Mouse (Mus musculus): Measurements from ENCODE around the gene Gm20458.

Gm20458 gene

GRCm38 (mm10) chr2:164453887-164454500 lies 6.8 kb upstream of the Gm20458 start:
- DNase-seq (ENCODE audit: low read depth) = no peak

- DNase-seq (ENCODE audit: low read depth) = no peak
Observed at GRCm38 (mm10) chr2:164454846-164455245, 5.9 kb upstream of the Gm20458 start.

- no peak for DNase-seq (ENCODE audit: low read depth)
Observed at GRCm38 (mm10) chr2:164455421-164456190, 5.2 kb upstream of the Gm20458 start.

- DNase-seq (ENCODE audit: low read depth) = no peak
Observed at GRCm38 (mm10) chr2:164456413-164456812, 4.4 kb upstream of the Gm20458 start.

DNA sequence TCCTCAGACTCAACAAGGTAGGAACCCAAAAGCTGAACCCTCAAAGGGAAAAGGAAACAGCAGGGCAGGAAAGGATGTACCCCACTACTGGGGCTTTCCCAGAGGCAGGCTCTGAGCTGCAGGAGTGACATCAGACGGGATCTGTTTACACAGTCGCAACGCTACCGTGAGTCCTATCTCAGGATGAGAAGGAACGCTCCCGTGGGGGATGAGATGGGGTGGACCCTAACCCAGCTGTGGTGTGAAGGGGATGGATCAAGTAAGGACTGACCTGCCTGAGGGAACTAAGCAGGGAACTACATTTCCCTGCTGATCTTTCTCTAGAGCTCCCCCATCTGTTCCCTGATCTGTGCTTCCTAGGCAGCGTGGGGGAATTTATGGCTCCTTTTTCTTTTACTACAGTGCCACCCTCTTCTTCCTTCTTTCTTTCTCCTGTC lies 3.9 kb upstream of the Gm20458 start, which contains the start of gene Sys1:
TSS of gene Sys1 (plus strand) at position 101 of the 437 bp plus-strand sequence.
- peak; percentile 81 for DNase-seq (ENCODE audit: low read depth)

DNA sequence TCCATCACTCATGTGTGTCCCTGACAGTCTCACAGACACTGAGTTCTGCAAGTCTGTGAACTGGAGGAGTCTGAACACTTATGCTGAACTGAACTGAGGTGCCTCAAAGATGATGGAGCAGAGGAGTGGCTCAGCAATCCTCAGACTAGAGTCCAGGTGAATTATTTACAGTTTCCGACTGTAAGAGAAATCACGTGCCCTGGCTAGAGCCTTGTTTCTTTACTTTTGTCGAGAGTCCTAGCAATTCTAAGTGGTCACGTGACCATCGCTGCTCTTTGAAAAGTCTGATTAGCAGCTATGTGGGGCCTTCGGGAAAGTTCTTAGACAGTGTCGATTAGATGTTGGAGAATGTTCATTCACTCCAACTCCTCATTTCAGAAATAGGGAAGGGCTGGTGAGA lies 2.8 kb upstream of the Gm20458 start:
- DNase-seq (ENCODE audit: low read depth) = peak; percentile 35

- DNase-seq (ENCODE audit: low read depth) = no peak
Observed at GRCm38 (mm10) chr2:164458535-164458934, 2.2 kb upstream of the Gm20458 start.

DNA sequence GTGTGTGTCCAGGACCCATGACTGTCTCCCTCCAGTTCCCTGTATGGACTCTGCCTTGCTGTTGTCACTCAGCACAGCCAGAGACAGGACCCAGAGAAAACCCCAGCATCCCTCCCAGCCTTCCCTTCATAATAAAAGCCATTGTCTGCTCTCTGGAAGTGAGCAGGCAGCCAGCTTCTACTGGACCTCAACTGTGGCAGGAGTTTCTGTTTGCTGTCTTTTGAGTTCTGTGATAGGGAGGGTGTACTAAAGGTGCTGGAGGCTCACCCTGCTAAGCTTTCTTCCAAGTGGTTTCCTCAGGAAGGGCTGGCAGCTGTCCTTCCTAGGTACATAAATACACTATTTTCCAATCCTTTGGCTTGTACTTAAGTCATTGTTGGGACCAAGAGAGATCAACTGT lies 4.4 kb downstream of the Gm20458 start:
- DNase-seq (ENCODE audit: low read depth) = no peak

- no peak for DNase-seq (ENCODE audit: low read depth)
Observed at GRCm38 (mm10) chr2:164466787-164467186, 6.0 kb downstream of the Gm20458 start.

GRCm38 (mm10) chr2:164470254-164470653 lies 9.5 kb downstream of the Gm20458 start:
- peak; percentile 84 for DNase-seq (ENCODE audit: low read depth)

- DNase-seq (ENCODE audit: low read depth) = no peak
Observed at GRCm38 (mm10) chr2:164473624-164474023, 12.9 kb downstream of the Gm20458 start, which contains the start of gene Trp53tg5. TSS of gene Trp53tg5 (minus strand) at chr2:164473724.

DNA sequence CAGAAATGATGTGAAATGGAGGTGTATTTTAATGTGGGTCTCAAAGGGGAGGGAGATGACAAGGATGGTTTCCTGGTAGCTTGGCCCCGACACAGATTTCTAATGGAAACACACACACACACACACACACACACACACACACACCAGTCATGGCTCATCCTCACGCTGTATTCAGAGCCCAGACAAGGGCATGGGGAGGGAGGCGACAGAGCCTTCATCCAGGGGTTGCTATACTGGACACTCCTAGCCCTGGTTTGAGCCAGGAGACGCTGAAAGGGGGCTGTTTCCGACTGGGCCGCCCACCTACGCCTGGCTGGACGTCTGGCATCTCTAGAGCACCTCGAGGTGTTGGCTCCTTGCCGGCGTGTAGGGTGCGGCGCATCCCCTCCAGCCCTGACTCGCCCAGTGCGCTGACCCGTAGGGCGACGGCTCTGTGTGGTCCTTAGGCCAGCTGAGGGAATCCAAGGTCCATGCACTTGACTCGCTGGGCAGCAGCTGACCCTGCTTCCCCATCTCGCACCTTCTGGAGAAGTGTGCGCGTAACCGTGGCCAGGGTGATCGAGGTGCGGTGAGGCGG lies 25.0 kb downstream of the Gm20458 start, which contains the start of gene Dbndd2:
TSS of gene Dbndd2 (plus strand) at position 426 of the 577 bp plus-strand sequence.
- no peak for DNase-seq (ENCODE audit: low read depth)

GRCm38 (mm10) chr2:164486258-164487114 lies 25.7 kb downstream of the Gm20458 start:
- DNase-seq (ENCODE audit: low read depth) = peak; percentile 55

DNA sequence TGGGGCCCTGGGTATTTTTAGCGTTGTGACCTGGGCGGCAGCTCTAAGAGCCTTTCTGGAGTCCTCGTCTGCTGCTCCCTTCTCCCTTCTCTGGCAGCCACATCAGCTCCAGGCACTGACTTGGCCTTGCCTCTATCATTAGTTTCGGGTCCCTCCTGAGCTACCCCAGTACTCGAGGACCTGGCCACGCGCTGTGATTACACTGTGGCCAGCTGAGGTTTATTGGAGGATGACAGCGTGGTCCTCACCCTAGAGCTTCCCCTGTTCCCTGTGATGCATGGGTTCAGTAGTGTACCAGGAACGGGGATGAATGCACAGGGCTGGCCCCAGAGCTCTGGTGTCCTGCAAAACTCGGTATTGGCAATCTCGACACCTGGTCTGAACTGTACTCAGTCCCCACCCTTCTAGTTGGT lies 26.4 kb downstream of the Gm20458 start:
- DNase-seq (ENCODE audit: low read depth) = peak; percentile 16

GRCm38 (mm10) chr2:164487812-164488211 lies 27.0 kb downstream of the Gm20458 start:
- no peak for DNase-seq (ENCODE audit: low read depth)

GRCm38 (mm10) chr2:164494126-164494525 lies 33.4 kb downstream of the Gm20458 start:
- no peak for DNase-seq (ENCODE audit: low read depth)

DNA sequence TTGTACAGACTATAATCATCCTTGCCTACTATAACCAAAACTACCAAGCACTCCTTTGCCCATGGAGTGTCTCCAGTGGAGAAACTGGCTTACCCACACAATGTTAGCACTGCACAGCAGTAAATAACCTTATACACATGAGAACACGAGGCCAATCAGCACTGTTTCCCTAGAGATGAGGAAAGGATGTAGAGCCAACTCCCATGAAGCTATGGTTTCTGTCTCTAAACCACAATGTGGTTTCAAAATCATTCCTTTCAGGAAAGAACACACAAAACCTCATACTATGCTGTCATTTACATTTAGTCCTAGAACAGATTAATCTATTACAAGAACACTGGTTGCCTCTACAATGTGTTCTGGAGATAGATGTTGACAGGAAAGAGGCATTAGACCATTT lies 35.6 kb downstream of the Gm20458 start:
- DNase-seq (ENCODE audit: low read depth) = peak; percentile 25

DNA sequence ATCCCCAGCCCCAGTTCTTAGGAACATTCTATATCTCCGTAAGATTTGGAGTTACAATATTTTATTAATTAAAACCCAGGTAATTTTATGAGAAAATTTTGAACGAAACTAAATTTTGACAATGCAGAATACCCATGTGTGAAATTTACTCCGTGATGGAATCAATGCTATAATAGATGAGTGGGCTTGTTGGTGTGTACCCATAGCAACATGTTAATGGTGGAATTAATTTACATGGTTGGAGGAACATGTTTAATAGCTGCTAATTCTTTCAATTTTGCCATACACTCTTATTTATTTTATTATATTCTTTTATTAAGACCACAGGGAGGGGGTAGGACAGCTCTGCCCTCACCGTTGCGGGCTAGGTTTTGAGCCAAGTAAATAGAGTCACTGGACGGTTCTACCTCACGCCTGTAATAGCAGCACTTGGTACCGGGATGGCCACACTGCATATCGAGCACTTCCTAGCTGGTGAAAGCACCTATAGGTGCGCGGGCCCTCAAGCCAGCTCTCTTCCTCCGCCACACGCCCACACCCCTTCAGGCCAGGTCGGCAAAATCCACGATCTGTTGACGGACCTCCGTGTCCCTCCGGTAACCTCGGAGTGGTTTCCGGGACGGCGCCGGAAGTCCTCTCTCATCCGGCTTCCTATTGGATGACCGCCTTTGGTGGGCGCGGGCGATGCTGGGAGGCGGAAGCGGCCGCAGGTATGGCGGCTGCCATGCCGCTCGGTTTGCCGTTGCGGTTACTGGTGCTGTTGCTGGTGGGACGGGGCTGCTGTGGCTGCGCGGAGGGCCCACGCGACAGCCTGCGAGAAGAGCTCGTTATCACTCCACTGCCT lies 36.3 kb downstream of the Gm20458 start, which contains the start of gene Pigt:
TSS of gene Pigt (plus strand) at position 674 of the 844 bp plus-strand sequence.
- DNase-seq (ENCODE audit: low read depth) = peak; percentile 92

GRCm38 (mm10) chr2:164497691-164498268 lies 37.0 kb downstream of the Gm20458 start:
- no peak for DNase-seq (ENCODE audit: low read depth)

DNA sequence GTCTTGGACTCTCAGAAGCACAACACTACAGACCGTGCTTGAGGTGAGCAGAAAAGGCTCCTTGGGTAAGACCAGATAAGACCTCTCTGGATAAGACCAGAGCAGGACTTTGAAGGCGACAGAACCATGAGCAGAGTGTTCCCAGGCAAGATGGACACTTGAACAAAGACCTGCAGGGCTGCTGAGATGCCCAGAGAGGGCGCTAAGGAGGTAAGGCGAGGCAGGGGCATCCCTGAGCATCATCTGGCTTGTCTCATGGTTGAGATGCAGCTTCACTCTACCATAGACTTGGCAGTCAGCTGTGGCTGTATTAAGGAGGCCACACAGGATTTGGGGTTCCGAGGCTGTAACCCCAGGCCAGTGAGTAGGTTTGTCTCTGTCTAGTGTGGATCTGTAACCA lies 38.5 kb downstream of the Gm20458 start:
- DNase-seq (ENCODE audit: low read depth) = no peak

Data from induced T-regulatory cell, adult 2 months (primary cell).